Mouse (Mus musculus) lung, postnatal 4 days (tissue): ENCODE measurements at regions not wholly inside any gene's neighbourhood (a gene's known extent, or its start where the extent isn't known, plus 50 kb on each side); places are given as distances from the start of the nearest gene placed in this dataset.
"Not testable (repeated sequence)": the region's sequence is repeated elsewhere in the genome, so short reads cannot be mapped to it uniquely, and the experiment has no call there.

Source experiments
- DNase-seq, 2 experiments: peaks; one replicate each; pipeline ENCODE4 v3.0.0; 2021

DNA sequence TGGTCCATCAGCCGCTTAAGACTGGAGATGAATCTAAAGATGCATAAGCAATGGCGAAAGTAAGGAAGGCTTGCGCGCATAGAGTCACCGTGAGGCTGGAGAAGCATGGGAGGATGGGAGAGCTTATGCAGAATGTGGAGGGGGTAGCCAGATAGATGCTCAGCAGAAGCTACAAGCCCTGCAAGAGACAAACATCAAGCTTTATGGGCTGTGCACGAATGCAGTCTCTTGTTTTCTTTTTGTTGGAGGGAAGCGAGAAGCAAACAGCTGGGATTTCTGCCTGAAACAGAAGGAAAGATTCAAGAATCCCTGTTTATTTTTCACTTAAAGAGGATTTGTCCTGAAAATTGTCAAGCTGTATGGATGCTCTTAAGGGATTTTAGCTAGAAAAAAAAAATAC is 188.7 kb downstream of the Kctd12 start:
- no peak for DNase-seq

DNA sequence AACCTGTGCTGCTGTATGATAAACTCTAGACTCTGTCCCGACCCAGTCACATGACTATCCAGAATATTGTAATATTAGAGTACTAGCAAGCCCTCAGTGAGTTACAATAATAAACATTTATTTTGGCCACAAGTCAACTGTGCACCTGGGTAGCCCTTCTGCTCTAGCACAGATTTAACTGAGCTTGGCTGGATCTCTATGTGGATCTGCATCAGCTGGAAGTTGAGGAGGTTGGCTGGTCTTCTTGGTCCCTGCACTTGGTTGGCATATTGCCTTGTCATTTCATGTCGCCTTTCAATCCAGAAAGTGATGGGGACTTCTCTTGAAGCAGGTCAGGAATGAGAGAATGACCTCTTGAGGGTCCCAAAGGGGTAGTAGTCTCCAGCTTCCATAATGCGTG is 191.5 kb downstream of the Kctd12 start:
- no peak for DNase-seq

DNA sequence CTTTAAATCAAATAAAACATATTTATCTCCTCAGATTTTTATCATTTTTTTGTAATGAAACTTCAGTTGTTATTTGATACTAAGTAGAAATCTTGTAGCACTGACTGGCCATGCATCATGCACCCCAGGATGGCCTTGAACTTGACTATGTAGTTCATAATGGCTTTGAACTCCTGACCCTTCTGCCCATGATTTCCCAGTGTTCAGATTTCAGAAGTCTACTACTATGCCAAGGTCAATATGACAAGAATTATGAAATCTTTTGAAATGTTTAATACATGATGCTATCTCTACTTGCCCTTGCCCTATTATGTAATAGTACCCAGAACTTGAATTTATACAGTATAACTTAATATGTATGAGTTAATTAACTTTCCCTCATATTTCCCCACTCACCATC is 200.2 kb downstream of the Kctd12 start:
- DNase-seq: no peak

DNA sequence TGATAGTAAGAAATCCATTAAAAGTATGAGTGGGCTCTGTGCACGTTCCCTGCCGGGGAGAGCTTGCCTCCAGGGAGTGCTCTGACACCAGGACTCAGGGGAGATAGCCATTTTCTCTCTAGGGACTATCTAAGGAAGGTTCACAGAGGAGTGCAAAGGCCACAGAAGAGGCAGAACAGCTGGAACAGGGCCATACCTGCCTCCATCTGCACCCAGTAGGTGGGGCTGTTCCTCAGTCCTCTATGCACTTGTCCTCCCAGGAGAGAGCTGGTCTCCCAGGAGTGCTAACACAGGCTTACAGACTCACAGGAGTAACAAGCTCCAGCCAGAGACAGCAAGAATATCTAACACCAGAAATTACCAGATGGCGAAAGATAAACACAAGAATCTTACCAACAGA is 212.7 kb downstream of the Kctd12 start:
- peak; percentile 33 for DNase-seq

DNA sequence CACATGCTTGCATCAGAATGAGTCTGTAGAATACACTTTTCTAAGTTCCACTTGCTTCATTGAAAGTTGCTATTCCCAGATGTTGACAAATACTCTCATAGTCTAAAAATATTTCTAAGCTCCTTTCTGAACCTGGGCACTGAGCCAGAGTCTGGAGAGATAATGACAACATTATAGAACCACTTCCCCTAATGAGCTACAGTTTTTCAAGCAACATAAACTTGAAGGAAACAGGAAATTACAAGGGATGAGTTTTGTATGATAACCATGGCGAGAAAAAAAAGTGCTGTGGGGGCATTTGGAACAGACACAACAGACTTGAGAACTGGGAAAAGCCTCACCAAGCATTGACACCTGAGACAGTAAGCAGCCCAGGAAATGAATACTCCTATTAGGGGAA is 233.8 kb downstream of the Kctd12 start:
- peak in 1 of 2 experiments; percentile 58 for DNase-seq

DNA sequence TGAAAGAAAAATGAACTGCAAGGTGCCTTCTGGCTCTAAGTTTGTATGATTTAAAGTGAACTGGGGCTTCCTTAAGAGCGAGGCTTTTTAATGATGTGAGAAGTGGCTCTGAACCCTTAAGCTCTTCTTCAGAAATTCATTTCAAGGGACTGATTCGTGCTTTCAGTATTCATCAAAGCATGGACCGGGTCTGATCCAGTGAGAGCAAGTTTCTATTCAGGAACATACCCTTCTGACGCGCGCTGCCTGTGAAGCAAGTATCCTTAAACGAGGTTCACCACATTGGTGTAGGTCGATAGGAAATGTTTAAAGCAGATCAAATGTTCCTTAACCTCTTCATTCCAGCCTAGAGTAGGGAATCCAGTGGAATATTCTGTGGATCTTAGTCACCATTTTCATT is 240.1 kb downstream of the Kctd12 start:
- DNase-seq: no peak

DNA sequence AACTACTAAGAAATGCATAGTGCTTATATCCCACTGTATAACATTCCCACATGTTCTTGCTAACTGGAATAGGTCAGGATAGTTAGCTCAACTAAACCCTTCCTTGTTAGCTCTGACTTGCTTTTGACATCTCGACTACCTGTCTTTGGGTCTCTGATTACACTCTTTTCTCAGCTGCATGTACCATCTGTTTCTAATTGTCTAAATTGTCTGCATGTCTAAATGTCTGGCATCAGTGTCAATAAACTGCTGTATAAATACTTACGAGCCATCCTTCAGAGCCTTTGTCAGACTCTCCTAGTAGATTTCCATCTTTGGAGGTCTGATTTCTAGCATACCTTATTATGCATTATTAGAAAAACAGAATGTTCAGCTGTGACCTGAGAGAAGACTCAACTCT is 245.8 kb downstream of the Kctd12 start:
- no peak for DNase-seq

DNA sequence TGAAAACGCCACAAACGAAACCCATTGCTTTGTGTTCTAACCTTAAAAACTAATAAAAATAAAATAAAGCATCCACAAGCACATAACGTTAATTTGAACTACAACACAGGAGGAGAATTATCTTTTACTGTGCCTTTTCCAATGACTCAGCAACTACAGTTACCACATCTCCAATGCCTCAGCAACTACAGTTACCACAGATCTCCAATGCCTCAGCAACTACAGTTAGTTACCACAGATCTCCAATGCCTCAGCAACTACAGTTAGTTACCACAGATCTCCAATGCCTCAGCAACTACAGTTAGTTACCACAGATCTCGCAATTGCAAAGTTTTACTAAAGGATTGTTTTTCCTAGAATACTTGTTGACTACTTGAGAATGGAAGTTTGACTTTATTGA is 248.7 kb downstream of the Kctd12 start:
- not testable (repeated sequence) for DNase-seq

DNA sequence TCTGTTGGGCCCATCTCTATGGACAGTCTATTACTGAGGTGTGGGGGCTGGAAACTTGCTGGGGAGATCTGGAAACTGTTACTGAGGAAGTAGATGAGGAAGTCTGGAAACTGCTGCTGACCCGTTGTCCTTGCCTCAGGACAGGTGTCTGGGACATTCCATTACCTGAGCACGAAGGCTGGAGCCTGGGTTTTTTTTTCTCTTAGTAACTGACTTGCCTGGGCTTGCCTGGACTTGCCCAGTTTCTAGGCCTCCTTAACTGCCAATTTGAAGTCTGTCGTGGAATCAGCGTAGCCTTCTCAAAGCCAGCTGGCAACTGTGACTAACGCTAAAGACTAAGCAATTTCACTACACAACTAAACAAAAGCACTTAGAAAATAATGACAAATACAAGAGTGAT is 250.7 kb downstream of the Kctd12 start:
- no peak for DNase-seq

DNA sequence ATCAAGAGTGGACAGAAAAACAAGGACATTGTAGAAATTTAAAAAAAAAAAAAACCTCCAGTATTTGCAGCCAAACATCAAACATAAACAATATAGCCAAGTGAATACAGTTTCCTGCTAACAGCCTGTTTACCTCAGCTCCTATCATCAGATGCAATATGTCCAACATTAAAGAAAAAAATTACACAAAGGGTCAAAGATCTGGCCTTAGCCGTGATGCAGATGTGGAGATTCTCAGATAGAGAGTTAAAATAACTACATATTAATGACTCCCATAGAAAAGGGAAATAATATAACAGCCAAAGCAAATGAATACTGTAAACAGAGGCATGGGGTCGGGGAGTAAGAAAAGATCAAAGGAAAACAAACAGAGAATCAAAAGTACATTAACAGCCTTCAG is 259.8 kb downstream of the Kctd12 start:
- no peak for DNase-seq

DNA sequence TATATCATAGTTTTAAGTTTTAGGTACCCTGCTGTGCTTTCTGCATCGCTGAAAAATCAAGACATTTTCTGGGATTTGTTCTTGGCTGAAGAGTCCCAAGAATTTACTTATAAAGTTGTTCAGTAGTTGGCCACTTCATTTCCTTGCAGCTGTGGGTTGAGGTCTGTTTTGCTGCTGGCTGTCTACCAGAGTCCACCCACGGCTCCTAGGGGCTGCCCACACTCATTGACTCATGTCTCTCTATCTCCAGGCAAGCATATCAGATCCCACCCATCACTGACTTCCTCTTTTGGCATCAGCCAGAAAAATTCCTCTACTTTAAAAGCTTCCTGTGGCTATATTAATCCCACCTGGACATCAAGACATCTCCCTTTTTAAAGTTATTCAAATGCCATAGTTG is 263.9 kb downstream of the Kctd12 start:
- DNase-seq: no peak

DNA sequence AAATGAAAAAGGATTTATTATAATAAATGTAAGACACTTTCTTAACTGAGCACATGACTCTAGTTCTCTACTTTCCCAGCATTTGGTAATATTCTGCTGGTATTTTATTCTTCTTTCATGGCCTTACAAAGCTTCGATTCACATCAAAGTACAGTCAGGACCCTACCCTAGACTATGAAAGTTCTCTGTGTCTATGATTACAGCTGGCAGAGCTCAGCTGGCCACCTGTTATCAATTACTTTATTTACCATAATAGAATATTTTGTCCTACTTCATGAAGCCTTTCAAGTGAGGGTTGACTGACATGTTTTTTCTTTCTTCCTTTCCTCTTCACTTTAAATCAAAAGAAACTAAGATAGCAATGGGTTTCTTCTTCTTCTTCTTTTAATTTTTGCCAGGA is 269.8 kb downstream of the Kctd12 start:
- no peak for DNase-seq

DNA sequence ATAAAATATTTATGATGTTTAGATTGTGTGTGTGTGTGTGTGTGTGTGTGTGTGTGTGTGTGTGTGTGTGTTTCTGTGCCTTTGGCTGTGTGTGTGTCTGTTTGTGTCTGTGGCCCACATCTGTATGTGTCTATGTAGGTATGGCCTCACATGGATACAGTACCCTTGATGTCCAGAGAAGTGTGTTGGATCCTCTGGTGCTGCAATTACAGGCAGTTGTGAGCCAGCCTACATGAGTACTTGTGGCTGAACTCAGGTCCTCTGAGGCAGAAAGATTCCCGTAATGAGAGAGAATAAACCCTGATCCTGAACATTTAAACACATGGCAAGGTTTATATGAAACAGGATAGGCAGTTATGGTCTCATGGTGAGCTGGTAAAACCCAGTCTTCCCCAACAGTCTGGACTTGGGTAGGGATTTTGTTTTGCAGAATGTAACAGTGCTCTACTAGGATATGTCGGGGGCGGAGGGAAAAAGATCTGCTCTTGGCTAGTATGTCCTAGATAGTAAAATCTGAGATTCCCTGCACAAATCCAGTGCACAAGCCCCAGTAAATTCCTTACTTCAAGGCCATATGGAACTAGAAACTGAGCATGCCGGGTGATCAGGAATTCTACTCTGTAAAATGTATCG is 275.6 kb downstream of the Kctd12 start:
- DNase-seq: no peak

DNA sequence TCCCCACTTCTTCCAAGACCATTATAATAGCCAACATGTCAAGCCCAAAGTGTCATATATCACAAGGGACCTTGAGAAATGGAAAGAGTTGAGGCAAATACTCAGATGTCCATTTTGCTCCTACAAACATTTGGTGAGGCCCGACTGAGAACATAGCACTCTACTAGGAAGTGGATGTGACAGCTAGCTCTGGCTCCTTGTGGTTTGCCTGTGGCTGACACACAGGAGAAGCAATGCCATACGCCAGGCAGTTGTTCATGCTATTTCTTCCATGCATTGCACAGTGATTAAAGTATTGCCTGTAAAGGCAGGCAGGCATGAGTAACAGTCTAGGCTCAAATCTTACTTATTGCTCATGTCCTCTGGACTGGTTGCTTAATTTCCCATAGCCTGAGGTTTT is 281.3 kb downstream of the Kctd12 start:
- no peak for DNase-seq

DNA sequence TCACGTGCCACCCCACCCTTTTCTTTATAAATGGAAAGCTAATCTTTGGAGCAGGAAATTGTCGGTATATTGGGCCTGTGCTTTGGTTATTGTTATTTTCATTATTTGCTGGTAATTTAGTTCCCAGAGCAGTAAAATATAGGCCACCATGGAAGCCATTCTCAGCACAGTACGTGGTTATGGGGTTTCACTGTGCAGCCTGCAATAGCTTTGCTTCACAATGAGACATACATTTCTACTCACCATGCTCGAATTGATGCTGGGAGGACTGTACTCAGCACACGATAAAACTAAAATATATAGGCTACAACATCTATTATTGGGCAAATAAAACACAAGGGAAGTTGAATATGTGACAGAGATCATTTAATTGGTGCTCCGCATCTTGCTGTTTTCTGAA is 282.0 kb downstream of the Kctd12 start:
- DNase-seq: no peak

DNA sequence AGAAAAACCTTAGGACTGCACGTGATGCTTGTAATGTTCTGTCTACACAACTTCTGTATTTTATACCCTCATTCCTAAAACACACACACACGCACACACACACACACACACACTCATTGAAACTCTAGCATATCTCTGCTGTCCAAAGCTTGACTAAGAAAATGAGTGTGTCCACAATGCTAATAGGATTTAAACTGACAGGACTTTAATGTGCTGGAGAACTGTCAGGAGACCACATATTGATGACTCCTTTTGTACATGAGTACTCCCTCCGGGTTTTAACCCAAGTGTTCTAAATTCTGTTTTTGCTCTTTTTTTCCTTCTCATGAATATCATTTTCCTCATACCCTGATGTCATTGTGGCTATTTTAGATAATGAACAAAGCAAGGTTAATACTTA is 283.4 kb downstream of the Kctd12 start:
- no peak for DNase-seq

DNA sequence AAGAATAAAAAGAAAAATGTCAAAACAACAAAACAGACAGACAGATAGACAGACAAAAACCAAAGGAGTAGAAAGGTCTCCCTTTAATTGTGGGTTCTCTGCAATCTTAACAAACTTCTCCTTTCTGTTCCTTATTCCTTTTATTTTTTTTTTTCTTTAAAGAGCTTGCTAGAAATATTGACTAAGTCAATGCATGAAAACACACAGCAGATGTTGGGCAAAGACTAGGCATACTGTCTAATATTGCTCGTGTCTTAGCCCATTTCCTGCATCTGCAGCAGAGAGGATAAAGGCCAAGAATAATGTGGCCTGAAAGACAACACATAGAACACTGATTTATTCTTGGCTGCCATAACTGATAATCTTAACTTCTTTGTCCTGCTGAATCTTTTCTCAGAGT is 295.6 kb downstream of the Kctd12 start:
- no peak for DNase-seq

DNA sequence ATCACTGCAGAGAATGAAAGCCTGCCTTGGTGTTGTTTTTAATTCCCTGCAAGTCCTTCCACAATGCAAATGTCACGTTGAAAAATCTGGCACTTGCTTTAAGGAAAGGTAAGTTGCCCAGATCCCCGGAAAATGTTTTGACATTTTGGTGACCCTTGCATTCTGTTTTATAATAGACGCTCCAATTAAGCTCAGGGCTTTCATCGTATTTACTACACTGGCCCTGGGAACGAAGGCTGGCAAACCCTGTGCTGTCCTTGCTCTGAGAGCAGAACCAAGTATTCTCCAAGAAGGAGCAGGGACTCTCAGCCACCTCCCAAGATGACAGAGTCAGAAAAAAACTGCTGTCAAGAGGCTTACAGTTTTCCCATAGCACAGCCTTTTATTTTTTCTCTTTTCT is 305.9 kb downstream of the Kctd12 start:
- no peak for DNase-seq

DNA sequence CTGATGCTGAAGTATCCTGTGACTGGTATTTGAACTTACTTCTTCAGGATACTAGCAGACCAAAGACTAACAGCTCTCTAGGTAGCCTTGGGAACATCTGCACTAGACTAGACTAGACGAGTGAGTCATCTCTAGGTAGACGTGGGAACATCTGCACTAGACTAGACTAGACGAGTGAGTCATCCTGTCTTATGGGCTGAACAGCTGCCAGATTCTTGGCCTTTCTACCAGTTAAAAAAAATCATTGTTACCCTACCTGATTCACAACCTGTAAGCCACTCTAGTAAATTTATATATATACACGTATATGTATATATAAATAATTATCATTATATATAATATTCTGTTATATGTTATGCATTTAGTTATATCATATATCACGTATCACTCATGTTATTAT is 307.8 kb downstream of the Kctd12 start:
- DNase-seq: no peak

DNA sequence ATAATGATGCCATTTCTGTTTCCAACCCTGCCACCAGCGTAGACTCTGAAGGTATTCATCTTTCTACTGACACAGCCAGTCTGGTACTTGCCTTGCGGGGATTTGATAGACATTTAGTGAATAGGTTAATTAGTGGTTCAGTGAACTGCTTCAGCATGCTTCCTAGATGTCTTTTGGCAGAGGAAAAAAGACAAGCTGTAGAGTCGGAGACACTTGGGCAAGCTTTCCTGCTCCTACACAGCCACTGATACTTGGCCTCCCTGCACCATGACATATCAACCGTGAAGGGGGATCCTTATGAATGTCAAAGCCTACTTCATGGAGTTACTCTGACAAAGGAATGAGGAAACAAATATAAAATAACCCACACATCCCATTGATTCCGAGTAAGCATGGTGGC is 308.7 kb downstream of the Kctd12 start:
- no peak for DNase-seq

DNA sequence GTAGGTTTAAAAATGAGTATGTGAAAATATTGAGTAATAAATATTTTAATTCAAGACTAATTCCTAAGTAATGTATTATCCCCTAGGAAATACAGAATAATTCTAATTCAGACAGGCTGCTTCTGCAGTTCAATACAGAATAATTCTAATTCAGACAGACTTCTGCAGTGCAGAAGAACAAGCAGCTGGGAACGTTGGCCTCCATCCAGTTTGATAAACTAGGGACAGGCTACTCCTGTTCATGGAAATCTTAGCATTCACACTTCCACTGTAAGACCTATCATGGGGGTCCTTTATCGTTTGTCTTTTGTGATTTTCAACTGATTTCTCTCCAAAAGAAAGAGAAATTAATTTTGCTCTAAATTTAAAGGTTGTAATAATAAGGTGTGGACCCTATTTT is 319.2 kb downstream of the Kctd12 start:
- DNase-seq: no peak

DNA sequence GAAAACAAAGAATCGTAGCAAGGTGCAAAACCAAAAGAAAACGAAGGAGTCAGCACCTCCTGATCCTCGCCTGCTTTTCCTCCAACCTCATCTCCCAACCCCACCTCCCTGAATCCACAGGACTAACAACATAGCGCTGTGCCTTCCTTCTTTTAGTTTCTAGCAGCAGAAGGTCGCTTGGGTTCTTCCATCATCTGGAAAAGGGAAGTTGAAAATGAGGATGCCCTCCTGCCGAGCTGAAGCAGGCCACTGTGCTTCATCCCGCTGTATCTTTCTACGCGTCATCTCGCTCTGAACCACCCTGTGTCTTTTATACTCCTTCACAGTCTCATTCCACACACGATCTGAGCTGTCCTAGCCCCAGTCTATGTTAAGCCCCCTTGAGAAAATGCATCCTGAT is 322.1 kb downstream of the Kctd12 start:
- no peak for DNase-seq

DNA sequence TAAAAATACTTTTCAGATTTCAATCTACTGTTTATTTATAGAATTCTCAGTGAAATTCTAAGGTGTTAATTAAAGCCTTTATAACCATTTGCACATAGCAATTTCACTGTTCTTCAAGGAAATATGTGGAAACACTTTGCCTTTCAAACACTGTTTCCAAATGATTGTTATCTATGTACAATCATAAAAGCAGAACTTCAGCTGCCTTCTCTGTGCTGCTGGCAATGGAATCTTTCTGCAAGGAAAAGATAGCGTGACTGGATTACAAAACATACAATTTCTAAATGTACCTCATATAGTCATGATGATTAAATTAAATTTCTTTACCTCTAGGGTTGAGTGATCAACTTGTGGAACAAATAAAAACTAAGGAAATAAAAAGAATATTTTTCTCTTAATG is 326.2 kb downstream of the Kctd12 start:
- no peak for DNase-seq

DNA sequence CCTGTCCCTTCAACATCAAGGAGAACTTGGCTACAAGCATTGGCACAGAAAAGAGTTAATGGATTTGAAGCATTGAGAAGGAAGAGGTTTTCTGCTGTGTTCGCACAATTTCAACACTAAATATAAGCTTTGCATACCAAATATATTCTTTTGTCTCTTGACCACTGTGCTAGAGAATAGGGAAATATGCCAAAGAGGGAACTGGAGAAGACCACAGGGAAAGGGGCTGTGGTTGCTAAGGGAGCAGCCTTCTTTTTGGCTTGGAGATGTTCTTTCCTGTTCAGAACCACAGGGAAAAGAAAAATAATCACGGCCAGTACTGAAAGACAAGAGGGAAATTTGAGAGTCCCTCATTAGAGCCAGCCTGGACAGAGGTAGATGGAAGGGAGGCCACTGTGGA is 352.8 kb downstream of the Kctd12 start:
- no peak for DNase-seq

DNA sequence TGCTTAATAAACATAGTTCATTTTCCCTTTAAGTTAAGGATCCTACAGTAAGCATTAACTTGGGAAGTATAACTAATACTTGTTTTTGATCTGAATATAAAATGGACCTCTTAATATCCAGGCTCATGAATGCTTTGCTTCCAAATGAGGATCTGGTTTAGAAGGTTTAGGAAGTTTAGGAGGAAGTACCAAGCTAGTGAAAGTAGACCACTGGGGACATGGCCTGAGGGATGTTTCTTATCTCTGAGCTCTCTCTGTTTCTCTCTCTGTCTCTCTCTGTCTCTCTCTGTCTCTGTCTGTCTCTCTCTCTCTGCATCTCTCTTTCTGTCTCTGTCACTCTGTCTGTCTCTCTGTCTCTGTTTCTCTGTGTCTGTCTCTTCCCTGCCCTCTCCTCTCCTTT is 360.9 kb downstream of the Kctd12 start:
- no peak for DNase-seq

DNA sequence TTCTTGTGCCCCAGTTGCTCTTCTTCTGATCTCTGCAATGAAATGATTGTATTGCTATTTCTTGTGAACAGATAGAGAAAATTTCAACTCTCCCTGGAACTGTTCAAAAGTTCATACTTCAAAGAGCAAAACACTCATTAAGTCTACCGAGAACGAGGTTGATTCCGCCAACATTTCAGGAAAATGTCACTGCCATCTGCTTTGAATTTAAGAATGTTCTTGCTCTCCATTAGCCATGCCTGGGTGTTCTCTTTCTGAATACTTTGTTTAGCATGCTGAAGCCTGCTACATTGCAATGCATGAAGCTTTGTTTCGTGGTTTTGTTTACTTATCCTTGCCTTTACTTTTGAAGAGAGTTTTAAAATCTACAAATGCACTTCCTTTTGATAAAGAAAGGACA is 363.4 kb downstream of the Kctd12 start:
- no peak for DNase-seq
